Mouse (Mus musculus) C2C12 (cell line): Measurements from ENCODE around the gene Gpc5. TPM values are rescaled to one million over a fixed set of nuclear protein-coding genes. Genes with fewer than 3 reads are reported as not detected.

ENCODE experiments used
- H3K27me3 ChIP-seq: one replicate; pipeline ENCODE4 v1.6.1; 2011; ENCODE audit not compliant: control insufficient read depth, insufficient read depth, insufficient read length
- H3K36me3 ChIP-seq: one replicate; pipeline ENCODE4 v1.6.1; 2011; ENCODE audit not compliant: control insufficient read depth, insufficient read depth
- H3K4me3 ChIP-seq: one replicate; pipeline ENCODE4 v1.5.1; 2011; ENCODE audit warnings: mild to moderate bottlenecking, control low read depth; ENCODE audit not compliant: poor library complexity, insufficient read depth, severe bottlenecking
- H3K79me2 ChIP-seq: one replicate; pipeline ENCODE4 v1.6.1; 2011; ENCODE audit not compliant: control insufficient read depth, insufficient read depth
- H3K79me3 ChIP-seq: one replicate; pipeline ENCODE4 v1.6.1; 2011; ENCODE audit warnings: low read depth, control low read depth
- H3ac ChIP-seq: one replicate; pipeline ENCODE3; 2011; ENCODE audit warnings: low read depth; ENCODE audit not compliant: control insufficient read depth, insufficient read length
- CEBPB ChIP-seq: IDR thresholded peaks from one replicate; pipeline ENCODE4 v1.6.1; 2011; ENCODE audit warnings: low read depth, mild to moderate bottlenecking, control low read depth, moderate library complexity
- CTCF ChIP-seq: IDR thresholded peaks from one replicate; pipeline ENCODE4 v1.5.1; 2011; ENCODE audit not compliant: control insufficient read depth, insufficient read depth, insufficient read length
- FOSL1 ChIP-seq: IDR thresholded peaks from one replicate; pipeline ENCODE4 v1.8.0; 2011; ENCODE audit warnings: mild to moderate bottlenecking, low read length; ENCODE audit not compliant: poor library complexity, insufficient read depth, severe bottlenecking
- MAX ChIP-seq: IDR thresholded peaks from one replicate; pipeline ENCODE4 v1.6.1; 2011; ENCODE audit warnings: mild to moderate bottlenecking, control low read depth
- MYOD1 ChIP-seq: IDR thresholded peaks from one replicate; pipeline ENCODE4 v1.6.1; 2011; ENCODE audit warnings: low read depth; ENCODE audit not compliant: control insufficient read depth, insufficient read length
- MYOG ChIP-seq: IDR thresholded peaks from one replicate; pipeline ENCODE4 v1.6.1; 2011; ENCODE audit not compliant: control insufficient read depth, insufficient read length; ENCODE audit errors: extremely low read depth
- USF1 ChIP-seq: IDR thresholded peaks from one replicate; pipeline ENCODE4 v1.6.1; 2011; ENCODE audit warnings: low read depth, mild to moderate bottlenecking, control low read depth, moderate library complexity
- polyA plus RNA-seq: library from polyadenylated mRNA; unstranded; fragments of >200 nt; fragmentation: generic; extraction: Trizol; gene quantifications from one replicate; pipeline ENCODE4 v1.2.1, GENCODE M21; 2012; ENCODE audit warnings: missing spikeins

The Gpc5 gene
- polyA plus RNA-seq, 1 experiment = not detected

GRCm38 (mm10) chr14:115436617-115437016 lies 344.6 kb downstream of the Gpc5 start:
- Histone ChIP-seq H3K79me2 (no peaks in the 10 kb centered on the region), H3K4me3 (no peak overlapping the region), H3ac (no peak overlapping the region), H3K36me3 (no peaks in the 10 kb centered on the region), H3K27me3 (no peaks in the 10 kb centered on the region), H3K79me3 (no peaks in the 10 kb centered on the region)
- TF ChIP-seq USF1 (no peak), MAX (no peak), CEBPB (no peak), FOSL1 (no peak), MYOG (no peak), CTCF (no peak), MYOD1 (no peak)

DNA sequence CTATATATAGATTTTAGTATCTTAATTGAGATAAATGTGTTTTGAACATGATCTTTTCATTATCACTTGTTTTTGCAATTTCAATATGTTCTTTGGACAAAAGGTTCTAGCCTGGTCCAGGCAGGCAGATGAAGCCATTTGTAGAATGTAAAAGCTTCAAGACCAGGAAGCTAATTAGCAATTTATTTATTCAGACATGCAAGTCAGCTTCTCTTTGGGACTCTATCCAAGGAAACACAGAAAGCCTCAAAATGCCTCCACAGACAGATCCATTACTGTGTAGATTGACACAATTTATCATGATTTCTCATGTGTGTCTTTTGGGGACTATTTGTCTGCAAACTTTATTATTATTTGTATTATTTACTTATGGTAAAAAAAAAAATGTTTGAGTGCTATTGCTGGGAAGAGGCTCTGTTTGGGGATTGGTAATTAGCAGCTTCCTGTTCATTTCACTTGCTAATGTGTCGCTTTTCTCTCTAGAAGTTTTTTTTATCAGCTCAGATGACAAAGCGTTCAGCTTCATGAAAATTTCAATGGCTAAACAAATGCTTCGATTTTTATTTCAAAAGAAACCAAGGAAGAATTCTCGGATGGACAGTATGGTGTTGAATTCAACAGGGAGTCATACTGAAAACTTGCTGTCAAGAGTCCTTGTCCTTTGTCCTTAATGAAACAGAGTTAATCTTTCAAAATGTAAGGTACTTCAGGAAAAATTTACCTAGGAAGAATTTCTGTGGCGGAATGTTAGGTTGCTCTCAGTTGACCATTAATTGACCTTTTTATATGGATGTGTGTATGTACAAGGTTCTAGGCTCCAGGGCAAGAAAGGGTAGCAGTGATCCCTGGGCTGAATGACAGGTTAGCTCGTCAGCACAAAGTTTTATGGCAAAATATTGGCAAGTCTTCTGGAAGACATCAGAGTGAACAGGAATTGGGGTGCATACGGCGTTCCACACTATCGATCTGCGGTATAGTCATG lies 353.1 kb downstream of the Gpc5 start:
- H3K4me3 ChIP-seq = no peak overlapping the region
- H3K36me3 ChIP-seq = no peaks in the 10 kb centered on the region
- H3ac ChIP-seq = no peak overlapping the region
- H3K79me2 ChIP-seq = no peaks in the 10 kb centered on the region
- H3K79me3 ChIP-seq = no peaks in the 10 kb centered on the region
- H3K27me3 ChIP-seq = no peaks in the 10 kb centered on the region
- TF ChIP-seq FOSL1 (no peak), USF1 (no peak), CEBPB (no peak), MAX (no peak)

- no peak for TF ChIP-seq FOSL1
- TF ChIP-seq MYOD1 = no peak
- no peak for TF ChIP-seq USF1
- TF ChIP-seq MYOG = no peak
- Histone ChIP-seq H3K36me3 (no peaks in the 10 kb centered on the region), H3K79me2 (no peaks in the 10 kb centered on the region), H3K27me3 (no peaks in the 10 kb centered on the region), H3K79me3 (no peaks in the 10 kb centered on the region), H3ac (no peak overlapping the region), H3K4me3 (no peak overlapping the region)
Observed at GRCm38 (mm10) chr14:115450938-115451337, 358.9 kb downstream of the Gpc5 start.

- H3K36me3 ChIP-seq = no peaks in the 10 kb centered on the region
- H3K4me3 ChIP-seq = no peak overlapping the region
- no peaks in the 10 kb centered on the region for H3K79me3 ChIP-seq
- H3ac ChIP-seq = no peak overlapping the region
- no peaks in the 10 kb centered on the region for H3K79me2 ChIP-seq
- H3K27me3 ChIP-seq = no peaks in the 10 kb centered on the region
- no peak for TF ChIP-seq MYOG
Observed at GRCm38 (mm10) chr14:115467960-115468359, 375.9 kb downstream of the Gpc5 start.

DNA sequence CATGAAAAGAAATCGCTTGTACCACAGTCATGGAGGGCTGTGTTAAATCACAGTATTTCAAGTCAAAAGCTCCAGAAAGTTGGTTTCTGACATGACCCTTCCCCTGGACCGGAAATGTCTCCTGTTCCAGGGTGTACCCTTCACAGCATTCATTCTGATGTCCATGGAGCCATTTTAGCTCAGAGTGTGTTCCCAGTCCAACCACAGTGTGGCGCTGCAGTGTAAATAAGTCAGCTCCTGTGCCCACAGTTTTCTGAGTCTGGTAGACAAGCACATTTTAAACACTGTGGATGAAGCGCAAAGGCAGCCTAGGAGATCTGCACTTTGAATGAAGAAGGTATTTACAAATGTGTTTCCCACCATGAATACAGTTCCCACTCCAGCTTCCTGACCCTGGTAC lies 383.2 kb downstream of the Gpc5 start:
- Histone ChIP-seq H3K36me3 (no peaks in the 10 kb centered on the region), H3K27me3 (no peaks in the 10 kb centered on the region), H3ac (no peak overlapping the region), H3K79me3 (no peaks in the 10 kb centered on the region), H3K4me3 (no peak overlapping the region), H3K79me2 (no peaks in the 10 kb centered on the region)
- no peak for TF ChIP-seq USF1
- no peak for TF ChIP-seq MAX
- TF ChIP-seq MYOD1 = no peak
- no peak for TF ChIP-seq MYOG
- no peak for TF ChIP-seq FOSL1
- TF ChIP-seq CEBPB = no peak
- TF ChIP-seq CTCF = no peak

- H3ac ChIP-seq = no peak overlapping the region
- H3K4me3 ChIP-seq = no peak overlapping the region
- no peaks in the 10 kb centered on the region for H3K27me3 ChIP-seq
- H3K79me2 ChIP-seq = no peaks in the 10 kb centered on the region
- TF ChIP-seq MYOG (no peak), MYOD1 (no peak), MAX (no peak), USF1 (no peak), CTCF (no peak), FOSL1 (no peak), CEBPB (no peak)
- no peaks in the 10 kb centered on the region for H3K36me3 ChIP-seq
- H3K79me3 ChIP-seq = no peaks in the 10 kb centered on the region
Observed at GRCm38 (mm10) chr14:115477360-115477759, 385.3 kb downstream of the Gpc5 start.
